In genomic region chr3:89058783-89059182, GRCm38 (mm10) we compare ENCODE assay signal across 10 mouse cellular contexts. TPM values are rescaled to one million over a fixed set of nuclear protein-coding genes. Genes with fewer than 3 reads are reported as not detected.
A peak's percentile ranks its signal among the peaks of the same experiment; 100 is the strongest.
DNase-seq lines count a peak whose midpoint lies in the region; TF ChIP-seq lines count a peak whose summit lies in the region.
"Had no signal": no experiment of that assay in that cellular context is flagged by ENCODE, and none has a peak within 500 bp of the region (broad histone marks: within the 10 kb centered on the region; RNA-seq: fewer than 3 reads in every experiment).

No protein-coding gene starts in this region.

- no peaks in the 10 kb centered on the region for H3K4me1 ChIP-seq in ES-Bruce4 (ENCODE audit: control insufficient read depth, insufficient read depth, low read length)
- no peaks in the 10 kb centered on the region for H3K4me1 ChIP-seq in cerebellum, adult 2 months (ENCODE audit: control insufficient read depth, insufficient read depth, low read length)

- peak; percentile 66 for TF ChIP-seq CTCF in ES-Bruce4 (IDR thresholded peaks at IDR 0.05; ENCODE audit: low read depth, low read length)
- TF ChIP-seq CTCF in cerebellum, adult 2 months (IDR thresholded peaks at IDR 0.05; ENCODE audit: borderline replicate concordance, insufficient read depth, low read depth, low read length): peak; percentile 70

- H3K9ac ChIP-seq in ES-Bruce4 (ENCODE audit: low read depth, poor library complexity, severe bottlenecking): no peak overlapping the region

- TF ChIP-seq POLR2A in ES-Bruce4 (IDR thresholded peaks at IDR 0.05; ENCODE audit: insufficient read depth, low read length): no peak
- TF ChIP-seq POLR2A in cerebellum, adult 2 months (IDR thresholded peaks at IDR 0.05; ENCODE audit: borderline replicate concordance, insufficient read depth, low read length): no peak

- no peaks in the 10 kb centered on the region for H3K27me3 ChIP-seq in ES-Bruce4 (ENCODE audit: control insufficient read depth, insufficient read depth, low read length, poor library complexity, severe bottlenecking)
- no peaks in the 10 kb centered on the region for H3K27me3 ChIP-seq in cerebellum, adult 2 months (ENCODE audit: control insufficient read depth, insufficient read depth, low read length)
- H3K27me3 ChIP-seq: megakaryocyte, embryonic 14.5 days had no signal

- TF ChIP-seq EP300 in ES-Bruce4 (IDR thresholded peaks at IDR 0.05; ENCODE audit: insufficient read depth, low read depth, low read length): no peak

- 75% methylated on average over 3 of the region's 3 CpGs for WGBS in cerebellum, adult 2 months

- intact Hi-C loops in heart, postnatal 14 days (cut with DNase I): no loop called here

- H3K36me3 ChIP-seq in ES-Bruce4 (ENCODE audit: control insufficient read depth, insufficient read depth, low read length, poor library complexity, severe bottlenecking): peaks cover 24% of the 10 kb centered on the region

- no peak overlapping the region for H3K27ac ChIP-seq in ES-Bruce4 (ENCODE audit: insufficient read depth, low read length)
- no peak overlapping the region for H3K27ac ChIP-seq in cerebellum, adult 2 months (ENCODE audit: insufficient read depth, low read length)

- H3K4me3 ChIP-seq in ES-Bruce4 (ENCODE audit: low read depth, low read length): no peak overlapping the region
- H3K4me3 ChIP-seq in cerebellum, adult 2 months (replicated peaks; ENCODE audit: insufficient read depth, low read depth, low read length): no peak overlapping the region
- H3K4me3 ChIP-seq: megakaryocyte, embryonic 14.5 days had no signal

- peak; percentile 18 to 28 for DNase-seq in heart, postnatal 14 days
- no peak for DNase-seq in heart, adult 9 months (ENCODE audit: low spot score in 2 of 2)
- DNase-seq in 3T3-L1 (ENCODE audit: low read depth, low spot score): peak; percentile 65
- DNase-seq in cerebellum, adult 2 months: peak; percentile 11 to 38
- peak; percentile 18 to 66 for DNase-seq in kidney, postnatal 36 days
- peak; percentile 43 for DNase-seq in thymus, postnatal 0 days (ENCODE audit: low spot score)
- DNase-seq in urinary bladder, postnatal 25 days (ENCODE audit: low spot score): no peak

- H3K9me3 ChIP-seq in ES-Bruce4 (replicated peaks; ENCODE audit: control insufficient read depth, insufficient read depth, low read length, poor library complexity, severe bottlenecking): no peaks in the 10 kb centered on the region
- H3K9me3 ChIP-seq: megakaryocyte, embryonic 14.5 days had no signal

RNA-seq across cellular contexts. Expression of gene Rusc1, which starts 34.3 kb away (rescaled TPM):
- 10 to 100 TPM; 16.0 to 17.7 TPM for total RNA-seq in heart, postnatal 14 days (2021)
- 10.7 and 13.6 TPM in 2 replicates for polyA plus RNA-seq in ES-Bruce4 (2011; ENCODE audit: insufficient read depth, insufficient read length, low read depth, missing spikeins)
- polyA plus RNA-seq in cerebellum, adult 2 months (2012; rRNA removed): 164 and 169 TPM in 2 replicates
- 12.1 and 13.4 TPM in 2 replicates for polyA plus RNA-seq in thymus, postnatal 0 days (2015; fragmentation: Nextera tagmentation; extraction: Ambion mirVana)

RNA-seq across cellular contexts. Expression of gene Gm43738, which starts 42.1 kb away (rescaled TPM):
- not detected for total RNA-seq in heart, postnatal 14 days (2021)
- polyA plus RNA-seq in ES-Bruce4 (2011; ENCODE audit: insufficient read depth, insufficient read length, low read depth, missing spikeins): not detected in 2 replicates
- 0.03 TPM in 1 of 2 replicates, not detected in the other for polyA plus RNA-seq in cerebellum, adult 2 months (2012; rRNA removed)
- not detected in 2 replicates for polyA plus RNA-seq in thymus, postnatal 0 days (2015; fragmentation: Nextera tagmentation; extraction: Ambion mirVana)
- polyA plus RNA-seq: heart, embryonic 14.5 days had no signal

RNA-seq across cellular contexts. Expression of gene Fdps, which starts 43.0 kb away (rescaled TPM):
- 10 to 100 TPM; 19.7 to 23.5 TPM for total RNA-seq in heart, postnatal 14 days (2021)
- polyA plus RNA-seq in ES-Bruce4 (2011; ENCODE audit: insufficient read depth, insufficient read length, low read depth, missing spikeins): 260 and 266 TPM in 2 replicates
- 107 and 113 TPM in 2 replicates for polyA plus RNA-seq in cerebellum, adult 2 months (2012; rRNA removed)
- polyA plus RNA-seq in thymus, postnatal 0 days (2015; fragmentation: Nextera tagmentation; extraction: Ambion mirVana): 180 and 193 TPM in 2 replicates

Comparison
In these comparisons a context has a peak if more than half of its experiments do, and no peak if none do; other contexts are left out.
1. DNase-seq: peak in heart, postnatal 14 days (2 of 2), 3T3-L1 (single experiment), cerebellum, adult 2 months (2 of 2), kidney, postnatal 36 days (2 of 2) and thymus, postnatal 0 days (single experiment); none in heart, adult 9 months (0 of 2) and urinary bladder, postnatal 25 days (single experiment).
2. RNA of gene Rusc1, which starts 34.3 kb away (polyA plus RNA-seq): 164 to 169 TPM in cerebellum, adult 2 months; 10.7 to 13.6 TPM in ES-Bruce4 and 12.1 to 13.4 TPM in thymus, postnatal 0 days; every median in the first group is over 10 times any median in the second.